Mouse (Mus musculus): ENCODE results near the gene Aldh1l2. TPM values are rescaled to one million over a fixed set of nuclear protein-coding genes. Genes with fewer than 3 reads are reported as not detected.

Gene Aldh1l2
- polyA plus RNA-seq (2016; fragmentation: Nextera tagmentation; extraction: Ambion mirVana) = 1.6 and 1.9 TPM in 2 replicates

- Histone ChIP-seq H3K9me3 (no peaks in the 10 kb centered on the region), H3K4me3 (peak within 1 kb of the TSS; percentile 66), H3K27me3 (ENCODE audit: poor library complexity, severe bottlenecking) (peaks cover 38% of the 10 kb centered on the region), H3K27ac (peak within 1 kb of the TSS; percentile 48), H3K4me1 (peaks cover 14% of the 10 kb centered on the region), H3K36me3 (replicated peaks) (no peaks in the 10 kb centered on the region)
- under 1% methylated on average over 21 of the region's 21 CpGs for WGBS
- DNase-seq (ENCODE audit: extremely low spot score, low spot score) = peak; percentile 82
Observed at GRCm38 (mm10) chr10:83533910-83534283, at the start of gene Aldh1l2. Gene Aldh1l2 (minus strand): TSS chr10:83534140.

- H3K4me3 ChIP-seq = no peak overlapping the region
- H3K9me3 ChIP-seq = no peaks in the 10 kb centered on the region
- WGBS = 94% methylated on average over 7 of the region's 7 CpGs
- H3K4me1 ChIP-seq = no peaks in the 10 kb centered on the region
- H3K27me3 ChIP-seq (ENCODE audit: poor library complexity, severe bottlenecking) = no peaks in the 10 kb centered on the region
- DNase-seq (ENCODE audit: extremely low spot score, low spot score) = no peak
- peaks cover 99% of the 10 kb centered on the region for H3K36me3 ChIP-seq (replicated peaks)
- H3K27ac ChIP-seq = no peak overlapping the region
Observed at GRCm38 (mm10) chr10:83565449-83566441, 31.8 kb upstream of the Aldh1l2 start.

- Histone ChIP-seq H3K4me1 (no peaks in the 10 kb centered on the region), H3K36me3 (replicated peaks) (peaks cover 98% of the 10 kb centered on the region), H3K9me3 (no peaks in the 10 kb centered on the region), H3K27ac (no peak overlapping the region), H3K4me3 (no peak overlapping the region), H3K27me3 (ENCODE audit: poor library complexity, severe bottlenecking) (no peaks in the 10 kb centered on the region)
- DNase-seq (ENCODE audit: extremely low spot score, low spot score) = no peak
Observed at GRCm38 (mm10) chr10:83563005-83563404, 29.1 kb upstream of the Aldh1l2 start.

- no peak overlapping the region for H3K27ac ChIP-seq
- peaks cover 31% of the 10 kb centered on the region for H3K36me3 ChIP-seq (replicated peaks)
- peaks cover 13% of the 10 kb centered on the region for H3K4me1 ChIP-seq
- H3K27me3 ChIP-seq (ENCODE audit: poor library complexity, severe bottlenecking) = peaks cover 5% of the 10 kb centered on the region; the same call in 1 of the 2 replicates
- H3K9me3 ChIP-seq = no peaks in the 10 kb centered on the region
- H3K4me3 ChIP-seq = peak overlapping the region; percentile 92
- WGBS = 85% methylated on average over 3 of the region's 3 CpGs
- DNase-seq (ENCODE audit: extremely low spot score, low spot score) = no peak
Observed at GRCm38 (mm10) chr10:83545341-83545740, 11.4 kb upstream of the Aldh1l2 start.

- Histone ChIP-seq H3K36me3 (replicated peaks) (peaks cover 18% of the 10 kb centered on the region), H3K27ac (peak overlapping the region; percentile 95), H3K27me3 (ENCODE audit: poor library complexity, severe bottlenecking) (peaks cover 5% of the 10 kb centered on the region), H3K4me3 (peak overlapping the region; percentile 92), H3K9me3 (no peaks in the 10 kb centered on the region), H3K4me1 (peaks cover 13% of the 10 kb centered on the region)
- no peak for DNase-seq (ENCODE audit: extremely low spot score, low spot score)
- WGBS = under 1% methylated on average over 32 of the region's 41 CpGs
Observed at GRCm38 (mm10) chr10:83544103-83544479, 10.2 kb upstream of the Aldh1l2 start.

GRCm38 (mm10) chr10:83543439-83544102, 9.6 kb upstream of the Aldh1l2 start, which contains the start of gene Washc4:
Gene Washc4 (plus strand): TSS chr10:83543752.
- peak; percentile 89 for DNase-seq (ENCODE audit: extremely low spot score, low spot score)
- Histone ChIP-seq H3K4me1 (peaks cover 13% of the 10 kb centered on the region), H3K4me3 (peak within 1 kb of the TSS; percentile 92), H3K9me3 (no peaks in the 10 kb centered on the region), H3K27ac (peak within 1 kb of the TSS; percentile 95), H3K27me3 (ENCODE audit: poor library complexity, severe bottlenecking) (peaks cover 5% of the 10 kb centered on the region), H3K36me3 (replicated peaks) (peaks cover 16% of the 10 kb centered on the region)
- WGBS = 1% methylated on average over 48 of the region's 49 CpGs

GRCm38 (mm10) chr10:83542241-83542640, 8.3 kb upstream of the Aldh1l2 start:
- WGBS = 89% methylated on average over 7 of the region's 7 CpGs
- no peak for DNase-seq (ENCODE audit: extremely low spot score, low spot score)
- Histone ChIP-seq H3K4me1 (peaks cover 13% of the 10 kb centered on the region), H3K36me3 (replicated peaks) (peaks cover 3% of the 10 kb centered on the region; the same call in 1 of the 2 replicates), H3K27ac (no peak overlapping the region), H3K9me3 (no peaks in the 10 kb centered on the region), H3K27me3 (ENCODE audit: poor library complexity, severe bottlenecking) (peaks cover 5% of the 10 kb centered on the region), H3K4me3 (no peak overlapping the region)

- Histone ChIP-seq H3K36me3 (replicated peaks) (no peaks in the 10 kb centered on the region), H3K9me3 (no peaks in the 10 kb centered on the region), H3K4me1 (peaks cover 7% of the 10 kb centered on the region), H3K27me3 (ENCODE audit: poor library complexity, severe bottlenecking) (peaks cover 6% of the 10 kb centered on the region), H3K27ac (no peak overlapping the region), H3K4me3 (no peak overlapping the region)
- WGBS = 80% methylated on average over 3 of the region's 3 CpGs
- no peak for DNase-seq (ENCODE audit: extremely low spot score, low spot score)
Observed at GRCm38 (mm10) chr10:83540092-83540491, 6.2 kb upstream of the Aldh1l2 start.

- Histone ChIP-seq H3K27ac (no peak overlapping the region), H3K36me3 (replicated peaks) (no peaks in the 10 kb centered on the region), H3K4me1 (peaks cover under 1% of the 10 kb centered on the region), H3K9me3 (no peaks in the 10 kb centered on the region), H3K27me3 (ENCODE audit: poor library complexity, severe bottlenecking) (peaks cover 12% of the 10 kb centered on the region), H3K4me3 (no peak overlapping the region)
- 78% methylated on average over 6 of the region's 6 CpGs for WGBS
- DNase-seq (ENCODE audit: extremely low spot score, low spot score) = no peak
Observed at GRCm38 (mm10) chr10:83539311-83539980, 5.5 kb upstream of the Aldh1l2 start.

GRCm38 (mm10) chr10:83536436-83536835, 2.5 kb upstream of the Aldh1l2 start:
- 7% methylated on average over 1 of the region's 1 CpGs for WGBS
- Histone ChIP-seq H3K4me1 (peaks cover 14% of the 10 kb centered on the region), H3K4me3 (no peak overlapping the region), H3K36me3 (replicated peaks) (no peaks in the 10 kb centered on the region), H3K9me3 (no peaks in the 10 kb centered on the region), H3K27me3 (ENCODE audit: poor library complexity, severe bottlenecking) (peaks cover 35% of the 10 kb centered on the region), H3K27ac (no peak overlapping the region)
- no peak for DNase-seq (ENCODE audit: extremely low spot score, low spot score)

- Histone ChIP-seq H3K4me1 (peaks cover 14% of the 10 kb centered on the region), H3K9me3 (no peaks in the 10 kb centered on the region), H3K27me3 (ENCODE audit: poor library complexity, severe bottlenecking) (peaks cover 38% of the 10 kb centered on the region), H3K36me3 (replicated peaks) (no peaks in the 10 kb centered on the region), H3K4me3 (peak overlapping the region; percentile 66), H3K27ac (peak overlapping the region; percentile 48)
- 6% methylated on average over 27 of the region's 27 CpGs for WGBS
- DNase-seq (ENCODE audit: extremely low spot score, low spot score) = no peak
Observed at GRCm38 (mm10) chr10:83533258-83533909, 556 bp downstream of the Aldh1l2 start.

- Histone ChIP-seq H3K9me3 (no peaks in the 10 kb centered on the region), H3K4me1 (peaks cover 14% of the 10 kb centered on the region), H3K27ac (no peak overlapping the region), H3K4me3 (no peak overlapping the region), H3K27me3 (ENCODE audit: poor library complexity, severe bottlenecking) (peaks cover 38% of the 10 kb centered on the region), H3K36me3 (replicated peaks) (no peaks in the 10 kb centered on the region)
- 87% methylated on average over 6 of the region's 6 CpGs for WGBS
- DNase-seq (ENCODE audit: extremely low spot score, low spot score) = no peak
Observed at GRCm38 (mm10) chr10:83530384-83530967, 3.5 kb downstream of the Aldh1l2 start.

Measured in forebrain, embryonic 10.5 days (tissue).